Mouse (Mus musculus): ENCODE results near the gene Lca5l. TPM values are rescaled to one million over a fixed set of nuclear protein-coding genes. Genes with fewer than 3 reads are reported as not detected.
"Not testable (repeated sequence)": the region's sequence is repeated elsewhere in the genome, so short reads cannot be mapped to it uniquely, and the experiment has no call there.

Lca5l gene
- polyA plus RNA-seq, 1 experiment from 2014 or later, result 1.2 TPM

DNA sequence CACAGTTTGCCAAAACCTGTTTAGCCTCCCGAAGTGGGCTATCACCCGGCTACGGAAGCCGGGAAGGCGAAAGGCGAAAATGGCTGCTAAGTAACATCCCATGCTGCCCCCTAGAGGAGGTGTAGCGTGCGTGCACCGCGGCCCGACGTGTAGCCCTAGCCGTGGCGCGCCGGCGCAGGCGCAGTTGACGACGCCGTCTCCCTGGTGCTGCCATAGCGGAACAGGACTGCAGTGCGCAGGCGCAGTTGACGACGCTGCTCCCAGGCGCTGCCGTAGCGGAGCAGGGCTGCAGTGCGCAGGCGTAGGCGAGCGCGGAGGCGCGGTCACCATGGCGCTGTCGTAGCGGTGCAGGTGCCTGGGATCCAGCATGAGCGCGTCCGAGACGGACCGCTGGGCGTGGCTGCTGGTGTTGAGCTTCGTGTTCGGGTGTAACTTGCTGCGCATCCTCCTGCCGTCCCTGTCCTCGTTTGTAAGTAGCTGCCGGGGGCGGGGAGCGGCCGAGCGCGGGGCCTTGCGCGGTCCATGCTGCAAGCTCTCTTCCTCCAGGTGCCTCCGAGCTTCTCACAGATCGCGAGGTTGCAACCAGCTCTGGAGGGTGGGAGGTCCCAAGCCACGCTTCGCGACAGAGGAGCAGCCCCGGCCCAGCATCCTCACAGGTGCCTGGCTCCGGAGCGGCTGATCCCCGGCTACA lies 46.8 kb downstream of the Lca5l start, which contains the start of gene Wrb:
Wrb (plus strand) TSS at position 298 of the 691 bp plus-strand sequence.
- no peaks in the 10 kb centered on the region for H3K27me3 ChIP-seq (ENCODE audit: control insufficient read depth, insufficient read depth, low read length)
- H3K27ac ChIP-seq (ENCODE audit: low read depth, low read length), result peak within 1 kb of the TSS; percentile 4; the same call in 1 of the 2 replicates
- H3K9ac ChIP-seq (ENCODE audit: low read length), result peak within 1 kb of the TSS; percentile 67
- H3K4me3 ChIP-seq (ENCODE audit: low read depth, low read length), result peak within 1 kb of the TSS; percentile 71
- peak; percentile 98 for ATAC-seq (ENCODE audit: low FRiP score)
- peak; percentile 100 for DNase-seq (ENCODE audit: low spot score, missing footprints)
- peak within 1 kb of the TSS; percentile 61 for H3K4me2 ChIP-seq
- WGBS, result under 1% methylated on average over 68 of the region's 68 CpGs
- peaks cover 8% of the 10 kb centered on the region for H3K4me1 ChIP-seq (ENCODE audit: control insufficient read depth, insufficient read depth, low read length)
- H3K36me3 ChIP-seq (ENCODE audit: control insufficient read depth, insufficient read depth, low read length), result no peaks in the 10 kb centered on the region
- no peaks in the 10 kb centered on the region; the same call in 1 of the 2 replicates for H3K9me3 ChIP-seq (ENCODE audit: control insufficient read depth, low read length)

DNA sequence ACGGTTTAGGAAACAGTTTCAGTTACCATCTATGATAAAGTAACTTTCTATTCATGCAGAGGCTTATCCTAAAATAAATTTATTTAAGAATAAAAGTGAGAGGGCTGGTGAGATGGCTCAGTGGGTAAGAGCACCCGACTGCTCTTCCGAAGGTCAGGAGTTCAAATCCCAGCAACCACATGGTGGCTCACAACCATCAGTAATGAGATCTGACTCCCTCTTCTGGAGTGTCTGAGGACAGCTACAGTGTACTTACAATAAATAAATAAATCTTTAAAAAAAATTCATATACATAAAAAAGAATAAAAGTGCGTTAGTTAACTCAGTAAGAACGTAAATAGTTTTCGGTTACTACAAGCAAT lies 47.3 kb downstream of the Lca5l start:
- not testable (repeated sequence) for H3K4me2 ChIP-seq

DNA sequence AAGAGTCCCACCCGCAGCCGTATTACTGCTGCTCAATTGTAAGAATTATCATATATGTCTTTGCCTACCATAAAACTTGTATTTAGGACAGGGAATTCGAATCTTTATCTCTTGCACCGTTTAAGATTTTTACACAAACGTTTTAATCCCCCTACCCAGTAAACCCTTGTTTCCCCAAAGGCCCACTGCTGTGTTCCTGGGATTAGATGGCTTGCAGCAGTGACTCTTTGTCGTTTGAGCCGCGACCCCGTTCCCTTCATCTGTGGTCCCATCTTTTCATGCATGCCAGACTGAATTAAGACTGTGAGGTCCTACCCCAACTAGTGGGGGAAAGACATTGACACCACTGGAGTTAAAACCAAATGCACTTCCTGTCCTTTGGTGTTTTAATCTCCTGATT lies 63.6 kb downstream of the Lca5l start:
- H3K4me2 ChIP-seq, result peak overlapping the region; percentile 95
- peak overlapping the region; percentile 82 for H3K9ac ChIP-seq (ENCODE audit: low read length)
- H3K9me3 ChIP-seq (ENCODE audit: control insufficient read depth, low read length), result no peaks in the 10 kb centered on the region
- H3K36me3 ChIP-seq (ENCODE audit: control insufficient read depth, insufficient read depth, low read length), result peaks cover 15% of the 10 kb centered on the region
- 1% methylated on average over 9 of the region's 9 CpGs for WGBS
- 0 out of 2 replicates have a peak, but pooled peaks cover 3% of the 10 kb centered on the region for H3K27me3 ChIP-seq (ENCODE audit: control insufficient read depth, insufficient read depth, low read length)
- H3K4me3 ChIP-seq (ENCODE audit: low read depth, low read length), result peak overlapping the region; percentile 97
- H3K4me1 ChIP-seq (ENCODE audit: control insufficient read depth, insufficient read depth, low read length), result peaks cover 13% of the 10 kb centered on the region
- peak overlapping the region; percentile 95 for H3K27ac ChIP-seq (ENCODE audit: low read depth, low read length)
- ATAC-seq (ENCODE audit: low FRiP score), result no peak
- DNase-seq (ENCODE audit: low spot score, missing footprints), result peak; percentile 94

More for the DNA sequence above, 47.3 kb downstream of the Lca5l start:
- H3K9me3 ChIP-seq (ENCODE audit: control insufficient read depth, low read length); H3K4me1 ChIP-seq (ENCODE audit: control insufficient read depth, insufficient read depth, low read length); DNase-seq (ENCODE audit: low spot score, missing footprints); H3K36me3 ChIP-seq (ENCODE audit: control insufficient read depth, insufficient read depth, low read length); H3K27me3 ChIP-seq (ENCODE audit: control insufficient read depth, insufficient read depth, low read length); H3K4me3 ChIP-seq (ENCODE audit: low read depth, low read length); H3K9ac ChIP-seq (ENCODE audit: low read length); H3K27ac ChIP-seq (ENCODE audit: low read depth, low read length): not testable (repeated sequence)
- 29% methylated on average over 6 of the region's 6 CpGs for WGBS
- peak; percentile 42 for ATAC-seq (ENCODE audit: low FRiP score)

DNA sequence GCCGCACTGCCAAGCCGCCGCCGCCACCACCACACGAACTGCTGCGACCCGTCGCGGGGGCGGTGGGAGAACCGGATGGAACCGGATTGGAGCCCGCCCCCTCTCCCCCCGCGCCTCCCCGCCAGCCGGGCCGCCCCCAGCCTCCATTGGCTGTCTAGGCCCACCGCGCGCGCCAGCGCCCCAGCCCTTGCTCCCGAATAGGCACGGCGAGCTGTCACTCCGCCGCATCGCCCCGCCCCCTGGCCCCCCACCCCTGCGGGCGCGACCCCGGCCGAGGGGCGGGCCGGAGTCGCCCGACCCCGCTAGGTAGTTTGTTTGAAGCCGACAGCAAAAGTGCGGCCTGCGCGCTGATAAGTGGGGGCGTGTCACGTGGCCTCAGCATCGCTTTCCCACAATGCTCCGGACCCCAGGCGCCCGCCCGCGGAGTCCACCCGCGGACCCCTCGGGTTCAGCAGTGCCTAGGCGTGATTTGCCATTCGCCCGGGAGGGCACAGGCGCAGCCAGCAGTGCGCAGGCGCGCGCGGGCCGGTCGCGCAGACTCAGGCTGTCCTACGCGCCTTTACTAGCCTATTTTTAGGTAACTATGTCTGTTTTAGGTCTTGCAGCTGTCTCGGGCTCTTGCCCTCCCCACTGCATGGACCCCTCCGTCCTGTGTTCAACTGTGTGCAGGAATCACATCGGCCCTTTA lies 64.3 kb downstream of the Lca5l start, which contains the start of gene Hmgn1:
Hmgn1 (minus strand) TSS at position 73 of the 688 bp plus-strand sequence.
- Histone ChIP-seq H3K9me3 (ENCODE audit: control insufficient read depth, low read length) (no peaks in the 10 kb centered on the region), H3K27me3 (ENCODE audit: control insufficient read depth, insufficient read depth, low read length) (0 out of 2 replicates have a peak, but pooled peaks cover 3% of the 10 kb centered on the region), H3K4me2 (peak within 1 kb of the TSS; percentile 95), H3K36me3 (ENCODE audit: control insufficient read depth, insufficient read depth, low read length) (peaks cover 20% of the 10 kb centered on the region), H3K27ac (ENCODE audit: low read depth, low read length) (peak within 1 kb of the TSS; percentile 96), H3K9ac (ENCODE audit: low read length) (peak within 1 kb of the TSS; percentile 99), H3K4me1 (ENCODE audit: control insufficient read depth, insufficient read depth, low read length) (peaks cover 13% of the 10 kb centered on the region), H3K4me3 (ENCODE audit: low read depth, low read length) (peak within 1 kb of the TSS; percentile 97)
- WGBS, result under 1% methylated on average over 61 of the region's 72 CpGs
- peak; percentile 98 for ATAC-seq (ENCODE audit: low FRiP score)
- DNase-seq (ENCODE audit: low spot score, missing footprints), result peak; percentile 99

DNA sequence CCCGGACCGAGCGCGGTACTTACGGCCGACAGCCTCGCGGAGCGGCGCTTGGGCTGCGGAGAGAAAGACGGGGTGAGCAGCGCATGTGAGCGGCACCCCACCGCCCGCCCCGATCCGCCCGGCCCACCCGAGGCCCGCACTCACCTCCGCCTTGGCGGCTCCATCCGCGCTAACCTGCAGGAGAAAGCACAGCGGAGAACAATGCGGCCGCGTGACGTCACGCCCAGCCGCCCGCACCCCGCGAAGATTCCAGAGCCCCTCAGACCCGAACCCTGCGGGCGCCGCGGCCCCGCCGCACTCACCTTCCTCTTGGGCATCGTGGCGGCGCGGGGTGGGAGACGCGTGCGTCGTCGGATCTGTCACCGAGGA lies 64.8 kb downstream of the Lca5l start:
- ATAC-seq (ENCODE audit: low FRiP score), result peak; percentile 72
- Histone ChIP-seq H3K27me3 (ENCODE audit: control insufficient read depth, insufficient read depth, low read length) (0 out of 2 replicates have a peak, but pooled peaks cover 3% of the 10 kb centered on the region), H3K4me2 (peak overlapping the region; percentile 95), H3K4me3 (ENCODE audit: low read depth, low read length) (peak overlapping the region; percentile 97), H3K9ac (ENCODE audit: low read length) (peak overlapping the region; percentile 99), H3K9me3 (ENCODE audit: control insufficient read depth, low read length) (no peaks in the 10 kb centered on the region), H3K4me1 (ENCODE audit: control insufficient read depth, insufficient read depth, low read length) (peaks cover 13% of the 10 kb centered on the region), H3K36me3 (ENCODE audit: control insufficient read depth, insufficient read depth, low read length) (peaks cover 25% of the 10 kb centered on the region), H3K27ac (ENCODE audit: low read depth, low read length) (peak overlapping the region; percentile 96)
- DNase-seq (ENCODE audit: low spot score, missing footprints), result peak; percentile 98
- 1% methylated on average over 52 of the region's 52 CpGs for WGBS

DNA sequence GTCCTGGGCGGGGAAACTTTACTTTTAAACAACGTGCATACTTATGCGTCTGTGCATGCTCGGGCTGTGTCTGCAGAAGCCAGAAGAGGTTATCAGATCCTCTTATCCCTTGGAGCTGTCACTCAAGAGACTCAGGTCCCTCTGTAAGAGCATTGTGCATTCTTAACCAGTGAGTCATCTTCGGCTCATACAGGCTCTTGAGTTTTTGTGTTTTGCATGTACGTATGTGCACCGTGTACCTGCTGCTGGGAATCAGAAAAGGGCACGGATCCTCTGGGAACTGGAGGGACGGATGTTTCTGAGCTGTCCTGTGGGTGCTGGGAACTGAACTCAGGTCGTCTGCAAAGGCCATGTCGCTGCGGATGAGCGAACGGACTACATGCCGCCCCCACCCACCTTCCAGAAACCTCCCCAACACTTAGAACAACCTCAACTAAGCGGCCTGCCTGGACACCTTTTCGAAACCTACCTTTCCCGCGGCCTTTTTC lies 65.3 kb downstream of the Lca5l start:
- H3K9ac ChIP-seq (ENCODE audit: low read length), result peak overlapping the region; percentile 99
- peaks cover 25% of the 10 kb centered on the region for H3K36me3 ChIP-seq (ENCODE audit: control insufficient read depth, insufficient read depth, low read length)
- no peaks in the 10 kb centered on the region for H3K9me3 ChIP-seq (ENCODE audit: control insufficient read depth, low read length)
- peaks cover 13% of the 10 kb centered on the region for H3K4me1 ChIP-seq (ENCODE audit: control insufficient read depth, insufficient read depth, low read length)
- peak overlapping the region; percentile 97 for H3K4me3 ChIP-seq (ENCODE audit: low read depth, low read length)
- H3K27me3 ChIP-seq (ENCODE audit: control insufficient read depth, insufficient read depth, low read length), result 0 out of 2 replicates have a peak, but pooled peaks cover 3% of the 10 kb centered on the region
- peak overlapping the region; percentile 95 for H3K4me2 ChIP-seq
- peak overlapping the region; percentile 96 for H3K27ac ChIP-seq (ENCODE audit: low read depth, low read length)
- ATAC-seq (ENCODE audit: low FRiP score), result no peak
- WGBS, result 6% methylated on average over 19 of the region's 19 CpGs
- no peak for DNase-seq (ENCODE audit: low spot score, missing footprints)

DNA sequence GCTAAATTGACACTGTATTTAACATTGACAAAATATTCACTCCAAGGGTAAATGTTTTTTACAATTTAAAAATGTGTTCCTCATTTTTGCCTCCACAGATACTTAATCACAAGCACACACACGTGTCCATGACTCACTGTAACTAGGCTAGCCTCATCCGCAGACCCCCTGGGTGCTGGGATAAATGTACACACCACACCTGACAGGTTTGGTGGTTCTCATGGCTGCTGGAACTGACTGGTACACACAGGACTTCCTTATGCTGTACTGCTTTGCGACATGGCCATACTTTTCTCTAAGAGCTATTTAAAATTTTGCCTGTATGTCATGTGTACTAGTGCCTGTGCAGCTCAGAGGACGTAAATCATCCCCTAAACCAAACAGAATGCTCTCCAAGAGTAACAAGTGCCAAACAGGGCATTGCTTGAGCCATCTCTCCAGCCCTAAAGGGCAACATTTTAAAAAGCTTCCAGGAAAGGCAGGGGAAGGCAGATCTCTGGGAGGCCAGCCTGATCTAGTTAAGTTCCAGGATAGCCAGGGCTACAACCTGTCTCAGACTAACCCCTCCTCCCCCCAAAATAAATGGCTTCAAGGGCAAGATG lies 71.9 kb downstream of the Lca5l start:
- Histone ChIP-seq H3K4me2 (no peak overlapping the region), H3K4me1 (ENCODE audit: control insufficient read depth, insufficient read depth, low read length) (no peaks in the 10 kb centered on the region), H3K27me3 (ENCODE audit: control insufficient read depth, insufficient read depth, low read length) (no peaks in the 10 kb centered on the region), H3K4me3 (ENCODE audit: low read depth, low read length) (no peak overlapping the region), H3K9ac (ENCODE audit: low read length) (no peak overlapping the region), H3K27ac (ENCODE audit: low read depth, low read length) (no peak overlapping the region), H3K36me3 (ENCODE audit: control insufficient read depth, insufficient read depth, low read length) (peaks cover 30% of the 10 kb centered on the region), H3K9me3 (ENCODE audit: control insufficient read depth, low read length) (no peaks in the 10 kb centered on the region)
- 83% methylated on average over 4 of the region's 4 CpGs for WGBS
- no peak for ATAC-seq (ENCODE audit: low FRiP score)
- DNase-seq (ENCODE audit: low spot score, missing footprints), result peak; percentile 86

DNA sequence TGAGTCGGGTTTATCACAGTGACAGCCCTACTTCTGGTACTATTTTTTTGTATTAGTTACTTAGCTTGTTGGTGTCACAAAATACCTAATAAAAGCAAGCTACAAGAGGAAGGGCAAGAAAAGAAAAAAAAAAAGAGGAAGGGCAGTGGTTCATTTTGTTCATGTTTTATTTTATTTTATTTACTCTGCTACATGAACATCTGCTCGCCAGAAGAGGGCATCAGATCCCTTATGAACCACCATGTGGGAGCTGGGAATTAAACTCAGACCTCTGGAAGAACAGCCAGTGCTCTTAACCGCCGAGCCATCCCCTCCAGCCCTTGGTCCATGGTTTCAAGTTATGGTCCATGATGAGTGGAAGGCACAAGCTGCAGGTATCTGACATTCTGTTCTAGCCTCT lies 77.3 kb downstream of the Lca5l start:
- no peak for ATAC-seq (ENCODE audit: low FRiP score)
- no peaks in the 10 kb centered on the region for H3K36me3 ChIP-seq (ENCODE audit: control insufficient read depth, insufficient read depth, low read length)
- 54% methylated on average over 4 of the region's 4 CpGs for WGBS

More for the DNA sequence above, 77.3 kb downstream of the Lca5l start:
- Histone ChIP-seq H3K4me2 (no peak overlapping the region), H3K4me3 (ENCODE audit: low read depth, low read length) (no peak overlapping the region), H3K27me3 (ENCODE audit: control insufficient read depth, insufficient read depth, low read length) (no peaks in the 10 kb centered on the region), H3K4me1 (ENCODE audit: control insufficient read depth, insufficient read depth, low read length) (no peaks in the 10 kb centered on the region), H3K9ac (ENCODE audit: low read length) (no peak overlapping the region), H3K27ac (ENCODE audit: low read depth, low read length) (no peak overlapping the region), H3K9me3 (ENCODE audit: control insufficient read depth, low read length) (no peaks in the 10 kb centered on the region)
- DNase-seq (ENCODE audit: low spot score, missing footprints), result no peak
